Mouse (Mus musculus) ES-Bruce4 (cell line): ENCODE measurements at regions not wholly inside any gene's neighbourhood (a gene's known extent, or its start where the extent isn't known, plus 50 kb on each side); places are given as distances from the start of the nearest gene placed in this dataset.

Source experiments
- H3K27ac ChIP-seq: 2 replicates; pipeline ENCODE4 v1.5.1; 2012; ENCODE audit warnings: low read length, inconsistent platforms; ENCODE audit not compliant: insufficient read depth
- H3K27me3 ChIP-seq: 2 replicates; pipeline ENCODE4 v1.6.1; 2012; ENCODE audit warnings: mild to moderate bottlenecking, low read length, inconsistent platforms; ENCODE audit not compliant: control insufficient read depth, poor library complexity, insufficient read depth, severe bottlenecking
- H3K36me3 ChIP-seq: 2 replicates; pipeline ENCODE4 v1.6.1; 2012; ENCODE audit warnings: inconsistent platforms, mild to moderate bottlenecking, low read length, moderate library complexity; ENCODE audit not compliant: control insufficient read depth, poor library complexity, insufficient read depth, severe bottlenecking
- H3K4me1 ChIP-seq: one replicate; pipeline ENCODE4 v1.8.1; 2011; ENCODE audit warnings: low read length; ENCODE audit not compliant: control insufficient read depth, insufficient read depth
- H3K4me3 ChIP-seq: 2 replicates; pipeline ENCODE4 v1.5.1; 2011; ENCODE audit warnings: low read depth, mild to moderate bottlenecking, low read length
- H3K9ac ChIP-seq: 2 replicates; pipeline ENCODE4 v1.6.1; 2012; ENCODE audit warnings: low read depth, mild to moderate bottlenecking, inconsistent platforms; ENCODE audit not compliant: poor library complexity, severe bottlenecking
- H3K9me3 ChIP-seq: replicated peaks from 2 replicates; pipeline ENCODE4 v1.6.1; 2012; ENCODE audit warnings: mild to moderate bottlenecking, low read length, inconsistent platforms; ENCODE audit not compliant: control insufficient read depth, poor library complexity, insufficient read depth, severe bottlenecking
- CTCF ChIP-seq: IDR thresholded peaks from one replicate; pipeline ENCODE4 v1.8.1; 2011; ENCODE audit warnings: low read depth, low read length
- EP300 ChIP-seq: IDR thresholded peaks from 2 replicates; pipeline ENCODE4 v1.6.1; 2011; ENCODE audit warnings: low read depth, low read length; ENCODE audit not compliant: insufficient read depth
- POLR2A ChIP-seq: IDR thresholded peaks from one replicate; pipeline ENCODE4 v1.8.1; 2011; ENCODE audit warnings: low read length; ENCODE audit not compliant: insufficient read depth

DNA sequence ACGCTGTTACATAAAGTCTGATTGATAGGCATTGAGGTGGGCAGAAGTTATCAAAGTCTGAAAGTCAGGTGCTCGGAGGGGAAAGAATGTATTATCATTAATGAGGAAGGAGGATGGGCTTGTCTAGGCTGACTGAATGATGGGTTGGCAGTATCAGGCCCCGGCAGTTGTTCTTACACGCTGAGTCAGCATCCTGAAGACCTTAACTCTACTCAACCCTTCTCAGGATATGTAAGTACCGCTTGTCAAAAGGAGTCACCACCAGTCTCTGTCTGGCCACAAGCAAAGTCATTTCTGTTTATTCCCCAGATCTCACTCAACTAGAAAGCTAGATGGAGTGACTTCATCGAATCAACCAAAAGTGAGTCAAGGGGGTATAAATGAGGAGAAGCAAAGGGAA is 90.0 kb upstream of the Phactr1 start:
- Histone ChIP-seq H3K9me3 (no peaks in the 10 kb centered on the region), H3K27me3 (no peaks in the 10 kb centered on the region), H3K9ac (no peak overlapping the region), H3K27ac (no peak overlapping the region), H3K4me1 (no peaks in the 10 kb centered on the region), H3K36me3 (no peaks in the 10 kb centered on the region), H3K4me3 (no peak overlapping the region)
- TF ChIP-seq EP300: no peak
- no peak for TF ChIP-seq CTCF

DNA sequence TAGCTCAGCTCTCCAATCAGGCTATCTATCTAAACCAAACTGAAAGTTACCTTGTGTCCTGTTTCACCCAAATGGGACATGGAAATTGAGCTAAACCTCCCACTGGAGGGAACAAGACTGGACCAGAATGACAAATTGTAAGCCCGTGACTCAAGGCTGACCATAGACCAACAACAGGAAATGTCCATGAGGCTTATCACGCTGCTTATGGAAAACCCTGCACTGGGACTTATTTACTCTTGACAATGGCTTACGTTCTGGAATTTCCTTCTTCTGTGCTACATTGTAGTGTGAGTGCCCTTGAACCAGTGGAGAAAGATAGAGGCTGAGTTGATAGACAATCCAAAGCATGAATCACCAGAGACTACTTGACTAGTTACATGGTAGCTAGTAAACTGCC is 87.5 kb upstream of the Phactr1 start:
- Histone ChIP-seq H3K27me3 (no peaks in the 10 kb centered on the region), H3K27ac (no peak overlapping the region), H3K9me3 (no peaks in the 10 kb centered on the region), H3K4me1 (no peaks in the 10 kb centered on the region), H3K9ac (no peak overlapping the region), H3K36me3 (no peaks in the 10 kb centered on the region), H3K4me3 (no peak overlapping the region)
- TF ChIP-seq EP300 (no peak), CTCF (no peak), POLR2A (no peak)

GRCm38 (mm10) chr13:42593488-42594170 is 86.8 kb upstream of the Phactr1 start:
- no peaks in the 10 kb centered on the region for H3K4me1 ChIP-seq
- TF ChIP-seq CTCF: no peak
- no peak for TF ChIP-seq POLR2A
- no peak for TF ChIP-seq EP300
- H3K9me3 ChIP-seq: no peaks in the 10 kb centered on the region
- no peak overlapping the region for H3K27ac ChIP-seq
- no peaks in the 10 kb centered on the region for H3K27me3 ChIP-seq
- H3K36me3 ChIP-seq: no peaks in the 10 kb centered on the region
- no peak overlapping the region for H3K9ac ChIP-seq
- no peak overlapping the region for H3K4me3 ChIP-seq

- TF ChIP-seq CTCF (no peak), POLR2A (no peak), EP300 (no peak)
- no peaks in the 10 kb centered on the region for H3K36me3 ChIP-seq
- H3K27me3 ChIP-seq: no peaks in the 10 kb centered on the region
- no peak overlapping the region for H3K27ac ChIP-seq
- no peak overlapping the region for H3K9ac ChIP-seq
- H3K4me1 ChIP-seq: no peaks in the 10 kb centered on the region
- no peaks in the 10 kb centered on the region for H3K9me3 ChIP-seq
- no peak overlapping the region for H3K4me3 ChIP-seq
Measured at GRCm38 (mm10) chr13:42595180-42595579, 85.2 kb upstream of the Phactr1 start.

GRCm38 (mm10) chr13:42597781-42598180 is 82.6 kb upstream of the Phactr1 start:
- no peaks in the 10 kb centered on the region for H3K4me1 ChIP-seq
- H3K9ac ChIP-seq: no peak overlapping the region
- H3K27ac ChIP-seq: no peak overlapping the region
- no peak overlapping the region for H3K4me3 ChIP-seq
- H3K27me3 ChIP-seq: no peaks in the 10 kb centered on the region
- H3K36me3 ChIP-seq: no peaks in the 10 kb centered on the region
- TF ChIP-seq CTCF (no peak), EP300 (no peak)
- no peaks in the 10 kb centered on the region for H3K9me3 ChIP-seq

DNA sequence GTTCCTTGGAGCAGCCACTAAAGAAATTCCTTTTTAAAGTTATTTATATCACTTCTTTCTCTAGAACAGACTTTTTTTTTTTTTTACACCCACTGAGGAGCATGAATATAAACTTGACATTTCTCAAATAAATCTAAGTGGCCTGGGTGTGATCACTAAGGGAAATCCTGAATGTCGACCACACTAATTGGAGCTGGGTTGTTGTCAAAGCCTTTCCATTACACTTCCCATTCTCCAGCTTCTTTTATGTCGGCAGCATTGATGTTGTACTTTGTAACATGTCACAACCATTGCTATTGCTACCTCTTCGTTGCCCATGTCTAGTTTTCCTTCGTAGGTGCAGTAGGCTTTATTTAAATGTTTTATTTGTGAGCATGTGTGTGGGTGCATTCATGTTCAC is 77.1 kb upstream of the Phactr1 start:
- no peaks in the 10 kb centered on the region for H3K9me3 ChIP-seq
- no peak overlapping the region for H3K9ac ChIP-seq
- no peaks in the 10 kb centered on the region for H3K4me1 ChIP-seq
- no peak overlapping the region for H3K4me3 ChIP-seq
- no peak overlapping the region for H3K27ac ChIP-seq
- TF ChIP-seq CTCF (no peak), POLR2A (no peak), EP300 (no peak)
- no peaks in the 10 kb centered on the region for H3K36me3 ChIP-seq
- H3K27me3 ChIP-seq: 0 out of 2 replicates have a peak, but pooled peaks cover 2% of the 10 kb centered on the region
